Mouse (Mus musculus): ENCODE data around the gene Fam228b. TPM values are rescaled to one million over a fixed set of nuclear protein-coding genes. Genes with fewer than 3 reads are reported as not detected.
"Not testable (repeated sequence)": the region's sequence is repeated elsewhere in the genome, so short reads cannot be mapped to it uniquely, and the experiment has no call there.

Gene Fam228b
- polyA plus RNA-seq, 1 experiment from 2014 or later = 3.0 TPM

GRCm38 (mm10) chr12:4781725-4782404 lies 12.8 kb upstream of the Fam228b start:
- not testable (repeated sequence) for H3K27ac ChIP-seq; H3K4me1 ChIP-seq (replicated peaks); H3K36me3 ChIP-seq; H3K4me2 ChIP-seq; H3K4me3 ChIP-seq; H3K9me3 ChIP-seq (replicated peaks); H3K9ac ChIP-seq; ATAC-seq (replicated peaks; ENCODE audit: insufficient number of reproducible peaks, insufficient read depth, low FRiP score, low read depth); H3K27me3 ChIP-seq
- WGBS = 70% methylated on average over 9 of the region's 9 CpGs

- Histone ChIP-seq H3K27ac (no peak overlapping the region), H3K4me2 (no peak overlapping the region), H3K9ac (no peak overlapping the region), H3K27me3 (no peaks in the 10 kb centered on the region), H3K4me3 (no peak overlapping the region), H3K36me3 (no peaks in the 10 kb centered on the region), H3K4me1 (replicated peaks) (no peaks in the 10 kb centered on the region), H3K9me3 (replicated peaks) (no peaks in the 10 kb centered on the region)
- 75% methylated on average over 1 of the region's 1 CpGs for WGBS
- no peak for ATAC-seq (replicated peaks; ENCODE audit: insufficient number of reproducible peaks, insufficient read depth, low FRiP score, low read depth)
Observed at GRCm38 (mm10) chr12:4781270-4781669, 12.2 kb upstream of the Fam228b start.

GRCm38 (mm10) chr12:4780245-4780644 lies 11.2 kb upstream of the Fam228b start:
- 56% methylated on average over 2 of the region's 2 CpGs for WGBS
- no peak overlapping the region for H3K9ac ChIP-seq
- H3K9me3 ChIP-seq (replicated peaks) = no peaks in the 10 kb centered on the region
- H3K36me3 ChIP-seq = no peaks in the 10 kb centered on the region
- H3K4me2 ChIP-seq = no peak overlapping the region
- ATAC-seq (replicated peaks; ENCODE audit: insufficient number of reproducible peaks, insufficient read depth, low FRiP score, low read depth) = no peak
- no peaks in the 10 kb centered on the region for H3K4me1 ChIP-seq (replicated peaks)
- no peak overlapping the region for H3K4me3 ChIP-seq
- no peaks in the 10 kb centered on the region for H3K27me3 ChIP-seq
- H3K27ac ChIP-seq = no peak overlapping the region

GRCm38 (mm10) chr12:4777734-4778133 lies 8.7 kb upstream of the Fam228b start:
- no peak for ATAC-seq (replicated peaks; ENCODE audit: insufficient number of reproducible peaks, insufficient read depth, low FRiP score, low read depth)
- WGBS = 76% methylated on average over 6 of the region's 6 CpGs
- Histone ChIP-seq H3K27me3 (no peaks in the 10 kb centered on the region), H3K9ac (no peak overlapping the region), H3K36me3 (no peaks in the 10 kb centered on the region), H3K4me1 (replicated peaks) (no peaks in the 10 kb centered on the region), H3K27ac (no peak overlapping the region), H3K9me3 (replicated peaks) (no peaks in the 10 kb centered on the region), H3K4me2 (no peak overlapping the region), H3K4me3 (no peak overlapping the region)

- H3K4me2 ChIP-seq = no peak overlapping the region
- no peak overlapping the region for H3K4me3 ChIP-seq
- no peak overlapping the region for H3K27ac ChIP-seq
- no peak for ATAC-seq (replicated peaks; ENCODE audit: insufficient number of reproducible peaks, insufficient read depth, low FRiP score, low read depth)
- no peaks in the 10 kb centered on the region for H3K27me3 ChIP-seq
- H3K4me1 ChIP-seq (replicated peaks) = no peaks in the 10 kb centered on the region
- H3K9ac ChIP-seq = no peak overlapping the region
- H3K9me3 ChIP-seq (replicated peaks) = no peaks in the 10 kb centered on the region
- 66% methylated on average over 9 of the region's 9 CpGs for WGBS
- H3K36me3 ChIP-seq = no peaks in the 10 kb centered on the region
Observed at GRCm38 (mm10) chr12:4775588-4775949, 6.5 kb upstream of the Fam228b start.

- Histone ChIP-seq H3K36me3 (no peaks in the 10 kb centered on the region), H3K9me3 (replicated peaks) (no peaks in the 10 kb centered on the region), H3K27ac (no peak overlapping the region), H3K9ac (no peak overlapping the region), H3K4me1 (replicated peaks) (no peaks in the 10 kb centered on the region), H3K4me2 (no peak overlapping the region), H3K27me3 (no peaks in the 10 kb centered on the region), H3K4me3 (no peak overlapping the region)
- no peak for ATAC-seq (replicated peaks; ENCODE audit: insufficient number of reproducible peaks, insufficient read depth, low FRiP score, low read depth)
- WGBS = 83% methylated on average over 8 of the region's 8 CpGs
Observed at GRCm38 (mm10) chr12:4774895-4775587, 6.0 kb upstream of the Fam228b start.

- peak overlapping the region; percentile 90 for H3K4me2 ChIP-seq
- H3K27me3 ChIP-seq = no peaks in the 10 kb centered on the region
- H3K4me1 ChIP-seq (replicated peaks) = peaks cover 6% of the 10 kb centered on the region
- 21% methylated on average over 13 of the region's 13 CpGs for WGBS
- H3K36me3 ChIP-seq = no peaks in the 10 kb centered on the region
- H3K27ac ChIP-seq = peak overlapping the region; percentile 92
- peak overlapping the region; percentile 81 for H3K4me3 ChIP-seq
- H3K9me3 ChIP-seq (replicated peaks) = no peaks in the 10 kb centered on the region
- H3K9ac ChIP-seq = peak overlapping the region; percentile 89
- ATAC-seq (replicated peaks; ENCODE audit: insufficient number of reproducible peaks, insufficient read depth, low FRiP score, low read depth) = no peak
Observed at GRCm38 (mm10) chr12:4769333-4769723, 261 bp upstream of the Fam228b start.

- ATAC-seq (replicated peaks; ENCODE audit: insufficient number of reproducible peaks, insufficient read depth, low FRiP score, low read depth) = no peak
- Histone ChIP-seq H3K36me3 (no peaks in the 10 kb centered on the region), H3K4me1 (replicated peaks) (no peaks in the 10 kb centered on the region), H3K4me2 (no peak overlapping the region), H3K27ac (no peak overlapping the region), H3K9ac (no peak overlapping the region), H3K27me3 (no peaks in the 10 kb centered on the region), H3K9me3 (replicated peaks) (no peaks in the 10 kb centered on the region), H3K4me3 (no peak overlapping the region)
- 70% methylated on average over 1 of the region's 1 CpGs for WGBS
Observed at GRCm38 (mm10) chr12:4757060-4757459, 12.0 kb downstream of the Fam228b start.

GRCm38 (mm10) chr12:4754451-4754850 lies 14.6 kb downstream of the Fam228b start:
- not testable (repeated sequence) for ATAC-seq (replicated peaks; ENCODE audit: insufficient number of reproducible peaks, insufficient read depth, low FRiP score, low read depth); H3K27me3 ChIP-seq; H3K4me2 ChIP-seq; H3K4me3 ChIP-seq; H3K27ac ChIP-seq; H3K36me3 ChIP-seq; H3K9me3 ChIP-seq (replicated peaks); H3K9ac ChIP-seq; H3K4me1 ChIP-seq (replicated peaks)
- 91% methylated on average over 4 of the region's 4 CpGs for WGBS

- H3K27me3 ChIP-seq = no peaks in the 10 kb centered on the region
- 86% methylated on average over 10 of the region's 10 CpGs for WGBS
- no peak overlapping the region for H3K27ac ChIP-seq
- no peaks in the 10 kb centered on the region for H3K9me3 ChIP-seq (replicated peaks)
- no peak for ATAC-seq (replicated peaks; ENCODE audit: insufficient number of reproducible peaks, insufficient read depth, low FRiP score, low read depth)
- no peaks in the 10 kb centered on the region for H3K36me3 ChIP-seq
- H3K4me3 ChIP-seq = no peak overlapping the region
- no peak overlapping the region for H3K4me2 ChIP-seq
- H3K9ac ChIP-seq = no peak overlapping the region
- H3K4me1 ChIP-seq (replicated peaks) = no peaks in the 10 kb centered on the region
Observed at GRCm38 (mm10) chr12:4744486-4744885, 24.6 kb downstream of the Fam228b start.

GRCm38 (mm10) chr12:4742183-4742582 lies 26.9 kb downstream of the Fam228b start:
- Histone ChIP-seq H3K9ac (no peak overlapping the region), H3K4me2 (no peak overlapping the region), H3K4me3 (no peak overlapping the region), H3K36me3 (no peaks in the 10 kb centered on the region), H3K27me3 (no peaks in the 10 kb centered on the region), H3K27ac (no peak overlapping the region), H3K4me1 (replicated peaks) (no peaks in the 10 kb centered on the region), H3K9me3 (replicated peaks) (no peaks in the 10 kb centered on the region)
- 74% methylated on average over 3 of the region's 3 CpGs for WGBS
- no peak for ATAC-seq (replicated peaks; ENCODE audit: insufficient number of reproducible peaks, insufficient read depth, low FRiP score, low read depth)

GRCm38 (mm10) chr12:4740823-4741222 lies 28.2 kb downstream of the Fam228b start:
- no peak overlapping the region for H3K27ac ChIP-seq
- ATAC-seq (replicated peaks; ENCODE audit: insufficient number of reproducible peaks, insufficient read depth, low FRiP score, low read depth) = no peak
- 65% methylated on average over 7 of the region's 7 CpGs for WGBS

More at GRCm38 (mm10) chr12:4740823-4741222, 28.2 kb downstream of the Fam228b start:
- H3K4me1 ChIP-seq (replicated peaks) = no peaks in the 10 kb centered on the region
- H3K4me3 ChIP-seq = no peak overlapping the region
- no peak overlapping the region for H3K4me2 ChIP-seq
- no peaks in the 10 kb centered on the region for H3K36me3 ChIP-seq
- no peaks in the 10 kb centered on the region for H3K9me3 ChIP-seq (replicated peaks)
- no peak overlapping the region for H3K9ac ChIP-seq
- no peaks in the 10 kb centered on the region for H3K27me3 ChIP-seq

All from heart, embryonic 15.5 days (tissue).